Mouse (Mus musculus): ENCODE results near the gene Trank1. TPM values are rescaled to one million over a fixed set of nuclear protein-coding genes. Genes with fewer than 3 reads are reported as not detected.
A peak's percentile ranks its signal among the peaks of the same experiment; 100 is the strongest.

Gene Trank1
- polyA plus RNA-seq, 1 experiment from 2014 or later = 0.18 TPM

- H3K27ac ChIP-seq (ENCODE audit: low read length) = no peak overlapping the region
- H3K9ac ChIP-seq (ENCODE audit: low read length) = no peak overlapping the region
- H3K4me3 ChIP-seq (ENCODE audit: low read length) = no peak overlapping the region
- H3K36me3 ChIP-seq (ENCODE audit: control insufficient read depth, insufficient read depth, low read length) = no peaks in the 10 kb centered on the region
- no peaks in the 10 kb centered on the region; the same call in 1 of the 2 replicates for H3K4me1 ChIP-seq (replicated peaks; ENCODE audit: control insufficient read depth, insufficient read depth, low read length)
- WGBS = 41% methylated on average over 5 of the region's 5 CpGs
- ATAC-seq (ENCODE audit: low read depth) = peak; percentile 69; the same call in 1 of the 2 replicates
- no peaks in the 10 kb centered on the region for H3K9me3 ChIP-seq (ENCODE audit: control insufficient read depth, low read length)
- no peaks in the 10 kb centered on the region for H3K27me3 ChIP-seq (ENCODE audit: control insufficient read depth, insufficient read depth, low read depth, low read length)
- H3K4me2 ChIP-seq (ENCODE audit: low read depth, low read length) = no peak overlapping the region
These were observed 111.0 kb downstream of the Trank1 start for GRCm38 (mm10) chr9:111422567-111422966.

- Histone ChIP-seq H3K9ac (ENCODE audit: low read length) (no peak overlapping the region), H3K27ac (ENCODE audit: low read length) (no peak overlapping the region), H3K36me3 (ENCODE audit: control insufficient read depth, insufficient read depth, low read length) (no peaks in the 10 kb centered on the region), H3K4me1 (replicated peaks; ENCODE audit: control insufficient read depth, insufficient read depth, low read length) (no peaks in the 10 kb centered on the region; the same call in 1 of the 2 replicates), H3K9me3 (ENCODE audit: control insufficient read depth, low read length) (no peaks in the 10 kb centered on the region), H3K4me2 (ENCODE audit: low read depth, low read length) (no peak overlapping the region), H3K4me3 (ENCODE audit: low read length) (no peak overlapping the region), H3K27me3 (ENCODE audit: control insufficient read depth, insufficient read depth, low read depth, low read length) (no peaks in the 10 kb centered on the region)
- 58% methylated on average over 6 of the region's 6 CpGs for WGBS
- ATAC-seq (ENCODE audit: low read depth) = no peak
These were observed 113.6 kb downstream of the Trank1 start for GRCm38 (mm10) chr9:111425113-111425512.

- H3K27ac ChIP-seq (ENCODE audit: low read length) = no peak overlapping the region
- H3K36me3 ChIP-seq (ENCODE audit: control insufficient read depth, insufficient read depth, low read length) = no peaks in the 10 kb centered on the region
- H3K4me1 ChIP-seq (replicated peaks; ENCODE audit: control insufficient read depth, insufficient read depth, low read length) = no peaks in the 10 kb centered on the region; the same call in 1 of the 2 replicates
- WGBS = 79% methylated on average over 4 of the region's 4 CpGs
- ATAC-seq (ENCODE audit: low read depth) = no peak
- no peak overlapping the region for H3K4me3 ChIP-seq (ENCODE audit: low read length)
- no peaks in the 10 kb centered on the region for H3K9me3 ChIP-seq (ENCODE audit: control insufficient read depth, low read length)
- no peak overlapping the region for H3K4me2 ChIP-seq (ENCODE audit: low read depth, low read length)
- no peaks in the 10 kb centered on the region for H3K27me3 ChIP-seq (ENCODE audit: control insufficient read depth, insufficient read depth, low read depth, low read length)
- H3K9ac ChIP-seq (ENCODE audit: low read length) = no peak overlapping the region
These were observed 114.4 kb downstream of the Trank1 start for GRCm38 (mm10) chr9:111425952-111426351.

GRCm38 (mm10) chr9:111427891-111428555, 116.5 kb downstream of the Trank1 start:
- no peaks in the 10 kb centered on the region for H3K4me1 ChIP-seq (replicated peaks; ENCODE audit: control insufficient read depth, insufficient read depth, low read length)
- no peak overlapping the region for H3K4me2 ChIP-seq (ENCODE audit: low read depth, low read length)
- no peak overlapping the region for H3K9ac ChIP-seq (ENCODE audit: low read length)
- H3K27me3 ChIP-seq (ENCODE audit: control insufficient read depth, insufficient read depth, low read depth, low read length) = no peaks in the 10 kb centered on the region
- H3K27ac ChIP-seq (ENCODE audit: low read length) = no peak overlapping the region
- 76% methylated on average over 9 of the region's 9 CpGs for WGBS
- ATAC-seq (ENCODE audit: low read depth) = no peak
- H3K9me3 ChIP-seq (ENCODE audit: control insufficient read depth, low read length) = no peaks in the 10 kb centered on the region
- H3K36me3 ChIP-seq (ENCODE audit: control insufficient read depth, insufficient read depth, low read length) = no peaks in the 10 kb centered on the region
- H3K4me3 ChIP-seq (ENCODE audit: low read length) = no peak overlapping the region

GRCm38 (mm10) chr9:111428698-111429362, 117.3 kb downstream of the Trank1 start:
- Histone ChIP-seq H3K36me3 (ENCODE audit: control insufficient read depth, insufficient read depth, low read length) (no peaks in the 10 kb centered on the region), H3K9me3 (ENCODE audit: control insufficient read depth, low read length) (no peaks in the 10 kb centered on the region), H3K4me2 (ENCODE audit: low read depth, low read length) (no peak overlapping the region), H3K4me3 (ENCODE audit: low read length) (no peak overlapping the region), H3K4me1 (replicated peaks; ENCODE audit: control insufficient read depth, insufficient read depth, low read length) (no peaks in the 10 kb centered on the region), H3K9ac (ENCODE audit: low read length) (no peak overlapping the region), H3K27me3 (ENCODE audit: control insufficient read depth, insufficient read depth, low read depth, low read length) (no peaks in the 10 kb centered on the region), H3K27ac (ENCODE audit: low read length) (no peak overlapping the region)
- 60% methylated on average over 8 of the region's 8 CpGs for WGBS
- peak; percentile 81 for ATAC-seq (ENCODE audit: low read depth)

- Histone ChIP-seq H3K27me3 (ENCODE audit: control insufficient read depth, insufficient read depth, low read depth, low read length) (no peaks in the 10 kb centered on the region), H3K9me3 (ENCODE audit: control insufficient read depth, low read length) (no peaks in the 10 kb centered on the region), H3K4me3 (ENCODE audit: low read length) (no peak overlapping the region), H3K9ac (ENCODE audit: low read length) (no peak overlapping the region), H3K4me1 (replicated peaks; ENCODE audit: control insufficient read depth, insufficient read depth, low read length) (no peaks in the 10 kb centered on the region), H3K27ac (ENCODE audit: low read length) (no peak overlapping the region; the same call in 1 of the 2 replicates), H3K36me3 (ENCODE audit: control insufficient read depth, insufficient read depth, low read length) (no peaks in the 10 kb centered on the region), H3K4me2 (ENCODE audit: low read depth, low read length) (no peak overlapping the region)
- peak; percentile 88 for ATAC-seq (ENCODE audit: low read depth)
- 41% methylated on average over 2 of the region's 2 CpGs for WGBS
These were observed 117.8 kb downstream of the Trank1 start for GRCm38 (mm10) chr9:111429363-111429750.

- Histone ChIP-seq H3K36me3 (ENCODE audit: control insufficient read depth, insufficient read depth, low read length) (no peaks in the 10 kb centered on the region), H3K9me3 (ENCODE audit: control insufficient read depth, low read length) (no peaks in the 10 kb centered on the region), H3K27ac (ENCODE audit: low read length) (no peak overlapping the region), H3K4me2 (ENCODE audit: low read depth, low read length) (no peak overlapping the region), H3K4me3 (ENCODE audit: low read length) (no peak overlapping the region), H3K4me1 (replicated peaks; ENCODE audit: control insufficient read depth, insufficient read depth, low read length) (peaks cover 3% of the 10 kb centered on the region; the same call in 1 of the 2 replicates), H3K27me3 (ENCODE audit: control insufficient read depth, insufficient read depth, low read depth, low read length) (peaks cover 18% of the 10 kb centered on the region), H3K9ac (ENCODE audit: low read length) (no peak overlapping the region)
- no peak for ATAC-seq (ENCODE audit: low read depth)
- WGBS = 82% methylated on average over 2 of the region's 2 CpGs
These were observed 123.9 kb downstream of the Trank1 start for GRCm38 (mm10) chr9:111435429-111435828.

GRCm38 (mm10) chr9:111438904-111439835, 127.6 kb downstream of the Trank1 start, which contains the start of gene Dclk3:
TSS of gene Dclk3 (plus strand) at chr9:111439081.
- peaks cover 3% of the 10 kb centered on the region; the same call in 1 of the 2 replicates for H3K4me1 ChIP-seq (replicated peaks; ENCODE audit: control insufficient read depth, insufficient read depth, low read length)
- H3K4me3 ChIP-seq (ENCODE audit: low read length) = peak within 1 kb of the TSS; percentile 50
- peak within 1 kb of the TSS; percentile 87 for H3K4me2 ChIP-seq (ENCODE audit: low read depth, low read length)
- 3% methylated on average over 43 of the region's 57 CpGs for WGBS
- no peaks in the 10 kb centered on the region for H3K9me3 ChIP-seq (ENCODE audit: control insufficient read depth, low read length)
- H3K27ac ChIP-seq (ENCODE audit: low read length) = no peak within 1 kb of the TSS
- ATAC-seq (ENCODE audit: low read depth) = peak; percentile 88
- peaks cover 18% of the 10 kb centered on the region for H3K27me3 ChIP-seq (ENCODE audit: control insufficient read depth, insufficient read depth, low read depth, low read length)
- no peaks in the 10 kb centered on the region for H3K36me3 ChIP-seq (ENCODE audit: control insufficient read depth, insufficient read depth, low read length)
- H3K9ac ChIP-seq (ENCODE audit: low read length) = peak within 1 kb of the TSS; percentile 47

GRCm38 (mm10) chr9:111439836-111440201, 128.3 kb downstream of the Trank1 start:
- Histone ChIP-seq H3K36me3 (ENCODE audit: control insufficient read depth, insufficient read depth, low read length) (no peaks in the 10 kb centered on the region), H3K27me3 (ENCODE audit: control insufficient read depth, insufficient read depth, low read depth, low read length) (peaks cover 18% of the 10 kb centered on the region), H3K9me3 (ENCODE audit: control insufficient read depth, low read length) (no peaks in the 10 kb centered on the region), H3K4me3 (ENCODE audit: low read length) (no peak overlapping the region), H3K27ac (ENCODE audit: low read length) (no peak overlapping the region), H3K9ac (ENCODE audit: low read length) (no peak overlapping the region), H3K4me1 (replicated peaks; ENCODE audit: control insufficient read depth, insufficient read depth, low read length) (peaks cover 3% of the 10 kb centered on the region; the same call in 1 of the 2 replicates), H3K4me2 (ENCODE audit: low read depth, low read length) (no peak overlapping the region)
- no peak for ATAC-seq (ENCODE audit: low read depth)
- 26% methylated on average over 8 of the region's 8 CpGs for WGBS
